Mouse (Mus musculus) midbrain, embryonic 10.5 days (tissue): ENCODE data around the gene Fbxo40. TPM values are rescaled to one million over a fixed set of nuclear protein-coding genes. Genes with fewer than 3 reads are reported as not detected.

Experiments used
- DNase-seq: peaks from one replicate; pipeline ENCODE4 v3.0.0-alpha.2; 2017; ENCODE audit warnings: low spot score
- H3K27ac ChIP-seq: fragments of 300-500 bp; sonication (generic); replicated peaks from 2 replicates; pipeline ENCODE4 v1.5.1; 2016; ENCODE audit warnings: mild to moderate bottlenecking
- H3K27me3 ChIP-seq: fragments of 300-500 bp; sonication (generic); 2 replicates; pipeline ENCODE4 v1.6.1; 2016; ENCODE audit warnings: low read depth, mild to moderate bottlenecking; ENCODE audit not compliant: poor library complexity, severe bottlenecking
- H3K36me3 ChIP-seq: fragments of 300-500 bp; sonication (generic); 2 replicates; pipeline ENCODE4 v1.6.1; 2016; ENCODE audit warnings: mild to moderate bottlenecking, moderate library complexity
- H3K4me1 ChIP-seq: fragments of 300-500 bp; sonication (generic); 2 replicates; pipeline ENCODE4 v1.6.1; 2016
- H3K4me3 ChIP-seq: fragments of 300-500 bp; sonication (generic); 2 replicates; pipeline ENCODE4 v1.5.1; 2016; ENCODE audit warnings: mild to moderate bottlenecking, moderate library complexity
- H3K9me3 ChIP-seq: fragments of 300-500 bp; sonication (generic); replicated peaks from 2 replicates; pipeline ENCODE4 v1.6.1; 2016; ENCODE audit warnings: mild to moderate bottlenecking
- WGBS: fragments of 180-500 bp; shearing (Covaris S2); methylation state at CpG from one replicate; pipeline ENCODE4 v1.1.7; 2016; 5-methylcytosine and 5-hydroxymethylcytosine counted together
- polyA plus RNA-seq: library from polyadenylated mRNA; unstranded; fragments of >200 nt; fragmentation: Nextera tagmentation; extraction: Ambion mirVana; gene quantifications from 2 replicates; pipeline ENCODE4 v1.2.1, GENCODE M21; 2016

The Fbxo40 gene
- polyA plus RNA-seq, 1 experiment from 2014 or later = 0.02 TPM

DNA sequence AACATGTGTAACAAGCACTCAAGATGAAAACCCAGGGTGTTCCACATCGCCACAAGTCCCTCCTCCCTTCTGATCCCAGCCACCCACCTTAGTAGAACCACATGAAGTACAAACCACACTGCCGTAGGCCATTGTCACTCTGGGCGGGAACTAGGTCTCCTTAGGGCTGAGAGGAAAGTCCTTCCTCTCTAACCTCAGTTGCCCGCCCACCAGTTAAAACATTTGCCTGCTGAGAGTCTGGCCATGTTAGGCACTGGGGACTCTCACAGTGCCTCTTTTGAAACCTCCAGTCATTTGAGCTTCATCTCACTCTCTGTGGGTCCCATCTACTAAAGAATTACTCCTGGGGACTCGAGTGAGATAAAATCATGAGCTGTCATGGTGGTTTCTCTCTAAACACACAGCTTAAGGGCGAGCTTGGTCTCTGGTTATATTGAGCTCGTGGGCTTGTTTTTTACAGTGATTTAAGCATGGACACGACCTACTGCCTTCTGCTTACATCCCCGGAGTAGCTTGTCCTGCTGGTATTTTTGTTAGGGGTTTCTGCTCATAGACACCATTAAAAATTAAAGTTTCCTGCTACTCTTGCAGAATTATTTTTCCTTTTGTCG, 62.7 kb downstream of the Fbxo40 start:
- Histone ChIP-seq H3K27me3 (no peaks in the 10 kb centered on the region), H3K4me3 (no peak overlapping the region), H3K9me3 (no peaks in the 10 kb centered on the region), H3K36me3 (peaks cover 85% of the 10 kb centered on the region), H3K27ac (no peak overlapping the region), H3K4me1 (no peaks in the 10 kb centered on the region)
- no peak for DNase-seq
- 92% methylated on average over 10 of the region's 10 CpGs for WGBS

- H3K27me3 ChIP-seq = no peaks in the 10 kb centered on the region
These were observed 63.5 kb downstream of the Fbxo40 start for GRCm38 (mm10) chr16:36926514-36927447.

GRCm38 (mm10) chr16:36925797-36926196, 64.5 kb downstream of the Fbxo40 start:
- no peak for DNase-seq
- peaks cover 68% of the 10 kb centered on the region for H3K36me3 ChIP-seq
- H3K9me3 ChIP-seq = no peaks in the 10 kb centered on the region
- H3K4me1 ChIP-seq = no peaks in the 10 kb centered on the region
- no peak overlapping the region for H3K4me3 ChIP-seq
- no peaks in the 10 kb centered on the region for H3K27me3 ChIP-seq
- H3K27ac ChIP-seq = no peak overlapping the region
- WGBS = 85% methylated on average over 6 of the region's 6 CpGs

More at GRCm38 (mm10) chr16:36926514-36927447, 63.5 kb downstream of the Fbxo40 start:
- Histone ChIP-seq H3K4me1 (no peaks in the 10 kb centered on the region), H3K36me3 (peaks cover 77% of the 10 kb centered on the region), H3K9me3 (no peaks in the 10 kb centered on the region), H3K4me3 (no peak overlapping the region), H3K27ac (no peak overlapping the region)
- 93% methylated on average over 10 of the region's 10 CpGs for WGBS
- DNase-seq = no peak

GRCm38 (mm10) chr16:36925351-36925750, 64.9 kb downstream of the Fbxo40 start:
- 92% methylated on average over 6 of the region's 6 CpGs for WGBS
- Histone ChIP-seq H3K4me1 (no peaks in the 10 kb centered on the region), H3K36me3 (peaks cover 68% of the 10 kb centered on the region), H3K9me3 (no peaks in the 10 kb centered on the region), H3K27ac (no peak overlapping the region), H3K27me3 (no peaks in the 10 kb centered on the region), H3K4me3 (no peak overlapping the region)
- no peak for DNase-seq

- Histone ChIP-seq H3K27me3 (no peaks in the 10 kb centered on the region), H3K4me1 (no peaks in the 10 kb centered on the region), H3K27ac (no peak overlapping the region), H3K9me3 (no peaks in the 10 kb centered on the region), H3K4me3 (no peak overlapping the region), H3K36me3 (peaks cover 68% of the 10 kb centered on the region)
- 94% methylated on average over 8 of the region's 8 CpGs for WGBS
- DNase-seq = no peak
These were observed 66.0 kb downstream of the Fbxo40 start for GRCm38 (mm10) chr16:36924312-36924711.

DNA sequence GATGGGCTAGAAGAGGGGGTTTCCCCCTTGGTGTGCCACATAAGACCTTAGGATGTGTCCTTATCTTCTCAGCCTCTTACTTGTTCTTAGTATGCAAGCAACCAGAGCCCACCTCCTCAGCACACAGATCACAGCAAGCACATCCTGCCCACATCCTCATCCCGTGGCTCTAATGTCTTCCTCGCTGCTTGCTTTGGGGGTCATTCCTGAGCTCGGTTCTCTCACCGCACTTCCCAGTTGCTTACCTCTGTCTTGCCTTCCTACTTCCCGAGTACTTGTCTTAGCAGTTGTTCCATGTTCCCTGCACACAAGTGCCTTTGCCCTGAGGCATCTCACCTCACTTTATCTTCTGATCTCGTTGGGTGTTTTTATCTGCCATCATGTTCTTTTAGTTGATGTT, 68.3 kb downstream of the Fbxo40 start:
- WGBS = 93% methylated on average over 6 of the region's 6 CpGs
- Histone ChIP-seq H3K4me3 (no peak overlapping the region), H3K27me3 (no peaks in the 10 kb centered on the region), H3K27ac (no peak overlapping the region), H3K4me1 (no peaks in the 10 kb centered on the region), H3K36me3 (peaks cover 67% of the 10 kb centered on the region), H3K9me3 (no peaks in the 10 kb centered on the region)
- DNase-seq = no peak

DNA sequence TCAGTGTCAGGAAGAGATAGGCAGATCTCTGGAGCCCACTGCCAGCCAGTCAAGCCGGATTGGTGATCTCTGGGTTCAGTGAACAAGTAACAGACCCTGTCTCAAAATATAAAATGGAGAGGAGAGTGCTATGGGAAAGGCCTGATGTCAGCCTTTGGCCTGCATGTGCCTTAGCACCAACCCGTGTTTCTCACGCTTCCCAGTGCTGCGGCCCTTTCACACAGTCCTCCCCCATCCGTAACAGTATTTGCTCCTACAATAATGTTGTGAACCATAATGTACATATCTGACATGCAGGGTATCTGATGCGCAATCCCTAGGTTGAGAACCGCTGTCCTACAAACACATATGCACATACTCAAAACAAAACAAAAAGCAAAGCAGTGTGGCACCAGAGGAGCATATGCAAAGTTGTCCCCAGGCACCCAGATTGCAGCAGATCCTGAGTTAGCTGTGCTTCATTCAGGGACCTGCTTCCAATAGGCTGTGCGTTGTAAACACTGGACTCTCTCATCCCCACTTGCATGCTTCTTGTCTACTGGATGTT, 69.1 kb downstream of the Fbxo40 start:
- H3K4me1 ChIP-seq = no peaks in the 10 kb centered on the region
- H3K27me3 ChIP-seq = no peaks in the 10 kb centered on the region
- H3K4me3 ChIP-seq = no peak overlapping the region
- peaks cover 66% of the 10 kb centered on the region for H3K36me3 ChIP-seq
- DNase-seq = no peak
- no peak overlapping the region for H3K27ac ChIP-seq
- WGBS = 92% methylated on average over 8 of the region's 8 CpGs
- H3K9me3 ChIP-seq = no peaks in the 10 kb centered on the region

- no peak for DNase-seq
- Histone ChIP-seq H3K27ac (no peak overlapping the region), H3K9me3 (no peaks in the 10 kb centered on the region), H3K27me3 (no peaks in the 10 kb centered on the region), H3K4me1 (no peaks in the 10 kb centered on the region), H3K36me3 (peaks cover 66% of the 10 kb centered on the region), H3K4me3 (no peak overlapping the region)
- WGBS = 90% methylated on average over 3 of the region's 3 CpGs
These were observed 69.9 kb downstream of the Fbxo40 start for GRCm38 (mm10) chr16:36920410-36920809.

DNA sequence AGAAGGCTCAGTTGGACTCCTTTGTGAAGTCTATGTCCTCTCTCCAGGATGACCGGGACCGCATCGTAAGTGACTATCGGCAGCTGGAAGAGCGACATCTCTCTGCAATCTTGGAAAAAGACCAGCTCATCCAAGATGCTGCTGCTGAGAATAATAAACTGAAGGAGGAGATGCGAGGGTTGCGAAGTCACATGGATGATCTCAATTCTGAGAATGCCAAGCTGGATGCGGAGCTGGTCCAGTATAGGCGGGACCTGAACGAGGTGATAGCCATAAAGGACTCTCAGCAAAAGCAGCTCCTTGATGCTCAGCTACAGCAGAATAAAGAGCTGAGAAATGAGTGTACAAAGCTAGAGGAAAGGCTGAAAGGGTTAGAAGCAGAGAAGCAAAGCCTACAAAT, 71.8 kb downstream of the Fbxo40 start:
- H3K36me3 ChIP-seq = peaks cover 72% of the 10 kb centered on the region
- no peaks in the 10 kb centered on the region for H3K4me1 ChIP-seq
- no peaks in the 10 kb centered on the region for H3K27me3 ChIP-seq
- H3K4me3 ChIP-seq = no peak overlapping the region
- WGBS = 90% methylated on average over 10 of the region's 10 CpGs
- no peaks in the 10 kb centered on the region for H3K9me3 ChIP-seq
- no peak overlapping the region for H3K27ac ChIP-seq
- DNase-seq = no peak

DNA sequence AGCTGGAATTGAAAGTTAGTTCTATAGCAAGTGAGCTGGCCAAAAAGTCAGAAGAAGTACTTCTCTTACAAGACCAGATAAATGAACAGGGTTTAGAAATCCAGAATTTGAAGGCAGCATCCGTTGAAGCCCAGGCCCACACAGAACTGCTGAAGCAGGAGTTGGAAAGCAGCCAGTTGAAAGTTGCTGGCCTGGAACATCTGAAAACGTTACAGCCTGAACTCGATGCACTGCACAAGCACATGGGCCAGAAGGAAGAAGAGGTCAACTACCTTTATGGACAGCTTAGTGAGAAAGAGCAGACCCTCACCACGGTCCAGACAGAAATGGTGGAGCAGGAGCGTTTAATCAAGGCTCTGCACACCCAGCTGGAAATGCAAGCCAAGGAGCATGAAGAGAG, 76.1 kb downstream of the Fbxo40 start:
- Histone ChIP-seq H3K4me3 (no peak overlapping the region), H3K36me3 (peaks cover 79% of the 10 kb centered on the region), H3K4me1 (no peaks in the 10 kb centered on the region), H3K27me3 (no peaks in the 10 kb centered on the region), H3K9me3 (no peaks in the 10 kb centered on the region), H3K27ac (no peak overlapping the region)
- DNase-seq = no peak
- WGBS = 93% methylated on average over 5 of the region's 5 CpGs
